Mouse (Mus musculus) stomach, embryonic 15.5 days (tissue): ENCODE data around the gene Sdsl. TPM values are rescaled to one million over a fixed set of nuclear protein-coding genes. Genes with fewer than 3 reads are reported as not detected.

ENCODE experiments used
- ATAC-seq: fragments of 200-750 bp; cut with Nextera tagmentation; 2 replicates; pipeline ENCODE4 v1.8.0; 2017; ENCODE audit warnings: low read depth, moderate number of reproducible peaks, moderate TSS enrichment; ENCODE audit not compliant: insufficient read depth, low FRiP score
- H3K27ac ChIP-seq: fragments of 300-500 bp; sonication (generic); 2 replicates; pipeline ENCODE4 v1.5.1; 2015; ENCODE audit warnings: mild to moderate bottlenecking, inconsistent platforms
- H3K27me3 ChIP-seq: fragments of 300-500 bp; sonication (generic); replicated peaks from 2 replicates; pipeline ENCODE4 v1.6.1; 2015; ENCODE audit warnings: inconsistent platforms
- H3K36me3 ChIP-seq: fragments of 300-500 bp; sonication (generic); 2 replicates; pipeline ENCODE4 v1.6.1; 2015; ENCODE audit warnings: inconsistent platforms
- H3K4me1 ChIP-seq: fragments of 300-500 bp; sonication (generic); 2 replicates; pipeline ENCODE4 v1.6.1; 2015; ENCODE audit warnings: inconsistent platforms
- H3K4me2 ChIP-seq: fragments of 300-500 bp; sonication (generic); 2 replicates; pipeline ENCODE4 v1.6.1; 2015; ENCODE audit warnings: mild to moderate bottlenecking, inconsistent platforms
- H3K4me3 ChIP-seq: fragments of 300-500 bp; sonication (generic); replicated peaks from 2 replicates; pipeline ENCODE4 v1.5.1; 2015; ENCODE audit warnings: inconsistent platforms
- H3K9ac ChIP-seq: fragments of 300-500 bp; sonication (generic); 2 replicates; pipeline ENCODE4 v1.6.1; 2015; ENCODE audit warnings: inconsistent platforms
- H3K9me3 ChIP-seq: fragments of 300-500 bp; sonication (generic); 2 replicates; pipeline ENCODE4 v1.6.1; 2016; ENCODE audit warnings: inconsistent platforms
- WGBS: fragments of 180-500 bp; shearing (Covaris S2); methylation state at CpG from one replicate; pipeline ENCODE4 v1.1.7; 2015; 5-methylcytosine and 5-hydroxymethylcytosine counted together
- polyA plus RNA-seq: library from polyadenylated mRNA; unstranded; fragments of >200 nt; fragmentation: Nextera tagmentation; extraction: Ambion mirVana; gene quantifications from 2 replicates; pipeline ENCODE4 v1.2.1, GENCODE M21; 2015

The Sdsl gene
- polyA plus RNA-seq, 1 experiment from 2014 or later = 15.9 TPM

GRCm38 (mm10) chr5:120468336-120468735 lies 4.3 kb downstream of the Sdsl start:
- Histone ChIP-seq H3K27ac (no peak overlapping the region; the same call in 1 of the 2 replicates), H3K4me1 (no peaks in the 10 kb centered on the region), H3K36me3 (no peaks in the 10 kb centered on the region), H3K4me2 (no peak overlapping the region), H3K27me3 (no peaks in the 10 kb centered on the region), H3K4me3 (no peak overlapping the region), H3K9ac (no peak overlapping the region), H3K9me3 (no peaks in the 10 kb centered on the region)
- WGBS = 52% methylated on average over 5 of the region's 5 CpGs
- ATAC-seq = peak; percentile 49; the same call in 1 of the 2 replicates

GRCm38 (mm10) chr5:120467026-120467425 lies 5.6 kb downstream of the Sdsl start:
- Histone ChIP-seq H3K4me2 (peak overlapping the region; percentile 36), H3K4me1 (no peaks in the 10 kb centered on the region), H3K27me3 (no peaks in the 10 kb centered on the region), H3K4me3 (peak overlapping the region; percentile 23; the same call in 1 of the 2 replicates), H3K27ac (peak overlapping the region; percentile 54; the same call in 1 of the 2 replicates), H3K36me3 (no peaks in the 10 kb centered on the region), H3K9me3 (no peaks in the 10 kb centered on the region), H3K9ac (no peak overlapping the region)
- peak; percentile 61; the same call in 1 of the 2 replicates for ATAC-seq
- WGBS = 8% methylated on average over 4 of the region's 4 CpGs

DNA sequence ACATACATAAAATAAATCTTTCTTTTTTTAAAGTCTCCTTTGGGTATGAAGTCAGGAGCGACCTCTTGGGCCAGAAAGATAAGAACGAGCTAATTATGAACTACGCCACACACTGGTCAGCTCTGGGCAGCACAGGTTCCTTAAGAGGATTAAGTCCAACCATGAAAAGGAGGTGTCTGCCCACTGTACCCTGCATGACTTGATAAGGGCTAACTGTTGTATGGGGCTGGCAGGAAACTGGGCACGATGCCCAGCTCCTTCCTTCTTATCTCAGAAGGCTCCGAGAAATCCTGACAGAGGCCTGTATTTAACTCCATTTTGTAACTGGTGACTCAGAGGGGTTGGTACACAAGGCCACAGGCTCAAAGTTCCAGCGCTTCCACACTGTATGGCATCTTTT lies 6.8 kb downstream of the Sdsl start:
- Histone ChIP-seq H3K9ac (no peak overlapping the region), H3K9me3 (no peaks in the 10 kb centered on the region), H3K36me3 (no peaks in the 10 kb centered on the region), H3K4me2 (no peak overlapping the region), H3K27ac (no peak overlapping the region), H3K27me3 (no peaks in the 10 kb centered on the region), H3K4me1 (no peaks in the 10 kb centered on the region), H3K4me3 (no peak overlapping the region)
- 70% methylated on average over 6 of the region's 6 CpGs for WGBS
- peak; percentile 56; the same call in 1 of the 2 replicates for ATAC-seq

DNA sequence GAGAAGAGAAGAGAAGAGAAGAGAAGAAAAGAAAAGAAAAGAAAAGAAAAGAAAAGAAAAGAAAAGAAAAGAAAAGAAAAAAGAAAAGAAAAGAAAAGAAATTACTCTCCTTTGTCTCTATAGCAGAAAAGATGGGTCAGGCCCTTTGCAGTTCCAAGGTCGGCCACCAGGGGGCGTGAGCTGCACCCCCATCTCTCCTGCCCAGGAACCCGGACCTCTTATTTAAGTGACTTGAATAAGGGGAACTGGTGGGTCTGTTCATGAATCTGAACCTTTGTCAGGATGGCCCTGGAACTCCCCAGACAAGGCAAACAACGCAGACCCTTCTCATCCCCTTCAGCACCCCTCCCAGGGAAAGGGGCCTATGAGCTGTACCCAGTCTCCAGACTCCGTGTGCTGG lies 7.5 kb downstream of the Sdsl start:
- Histone ChIP-seq H3K36me3 (no peaks in the 10 kb centered on the region), H3K27ac (no peak overlapping the region), H3K4me2 (no peak overlapping the region), H3K4me1 (no peaks in the 10 kb centered on the region), H3K27me3 (no peaks in the 10 kb centered on the region), H3K4me3 (no peak overlapping the region), H3K9me3 (no peaks in the 10 kb centered on the region), H3K9ac (no peak overlapping the region)
- no peak for ATAC-seq
- 40% methylated on average over 5 of the region's 5 CpGs for WGBS

DNA sequence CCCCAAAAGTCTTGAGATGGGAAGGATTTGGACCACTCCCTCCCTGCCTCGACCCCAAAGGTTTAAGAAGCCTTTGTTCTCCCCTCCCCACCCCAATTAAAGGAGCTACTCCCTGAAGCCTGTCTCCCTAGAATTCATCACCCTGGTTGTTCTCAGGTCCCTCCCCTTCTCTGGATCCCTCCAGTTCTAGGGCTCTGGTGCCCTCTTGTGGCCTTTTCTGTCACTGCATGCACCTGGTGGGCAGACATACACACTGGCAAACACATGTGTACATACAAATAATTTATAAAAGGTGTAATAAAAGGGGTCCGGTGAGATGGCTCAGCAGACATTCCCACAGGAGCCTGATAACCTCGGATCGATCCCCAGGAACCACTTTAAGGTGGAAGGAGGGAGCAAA lies 8.3 kb downstream of the Sdsl start:
- Histone ChIP-seq H3K9ac (no peak overlapping the region), H3K4me1 (no peaks in the 10 kb centered on the region), H3K27me3 (no peaks in the 10 kb centered on the region), H3K27ac (no peak overlapping the region), H3K4me2 (no peak overlapping the region), H3K9me3 (no peaks in the 10 kb centered on the region), H3K4me3 (no peak overlapping the region), H3K36me3 (no peaks in the 10 kb centered on the region)
- WGBS = 79% methylated on average over 4 of the region's 4 CpGs
- no peak for ATAC-seq

DNA sequence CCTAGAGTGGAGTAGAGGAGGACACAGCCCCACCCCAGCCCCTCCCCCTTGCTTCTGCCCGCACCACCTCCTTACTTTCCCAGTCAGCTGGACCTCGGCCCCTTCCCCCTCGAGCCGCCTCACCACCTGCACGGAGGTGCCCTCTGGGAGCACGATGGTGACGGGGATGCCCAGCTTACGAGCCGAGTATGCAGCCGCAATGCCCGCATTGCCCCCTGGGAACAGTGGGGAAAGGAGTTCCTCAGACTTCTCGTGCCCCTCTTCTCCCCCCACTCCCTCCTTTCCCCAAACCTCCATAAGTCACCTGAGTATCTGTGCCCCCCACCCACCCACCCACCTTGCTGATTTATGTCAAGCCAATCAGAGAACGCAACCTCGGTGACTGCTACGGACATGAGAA lies 10.7 kb downstream of the Sdsl start:
- Histone ChIP-seq H3K27ac (no peak overlapping the region), H3K9me3 (no peaks in the 10 kb centered on the region), H3K9ac (no peak overlapping the region), H3K27me3 (no peaks in the 10 kb centered on the region), H3K4me2 (no peak overlapping the region), H3K4me3 (no peak overlapping the region), H3K36me3 (no peaks in the 10 kb centered on the region), H3K4me1 (no peaks in the 10 kb centered on the region)
- 68% methylated on average over 15 of the region's 15 CpGs for WGBS
- ATAC-seq = no peak

DNA sequence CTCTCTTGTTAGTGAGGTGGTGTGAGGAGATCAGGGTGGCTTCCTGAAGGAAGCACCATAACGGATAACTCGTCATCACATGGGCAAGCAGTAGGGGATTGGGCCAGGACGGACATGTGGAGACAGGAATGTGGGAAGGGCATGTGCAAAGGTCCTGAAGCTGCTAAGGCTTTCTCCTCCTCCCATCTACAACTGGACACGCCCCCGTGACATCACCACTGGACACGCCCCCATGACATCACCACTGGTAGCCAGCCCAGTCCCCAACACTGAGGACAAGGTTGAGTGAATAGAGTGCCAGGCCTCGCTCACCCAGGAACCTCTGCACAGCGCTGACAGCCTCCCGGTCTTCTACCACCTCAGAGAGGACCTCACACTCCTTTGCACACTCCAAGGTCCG lies 13.5 kb downstream of the Sdsl start:
- ATAC-seq = no peak
- Histone ChIP-seq H3K9ac (no peak overlapping the region), H3K36me3 (no peaks in the 10 kb centered on the region), H3K9me3 (no peaks in the 10 kb centered on the region), H3K4me3 (no peak overlapping the region), H3K27me3 (no peaks in the 10 kb centered on the region; the same call in 1 of the 2 replicates), H3K27ac (no peak overlapping the region), H3K4me2 (no peak overlapping the region), H3K4me1 (0 out of 2 replicates have a peak, but pooled peaks cover 4% of the 10 kb centered on the region)
- WGBS = 75% methylated on average over 10 of the region's 10 CpGs

DNA sequence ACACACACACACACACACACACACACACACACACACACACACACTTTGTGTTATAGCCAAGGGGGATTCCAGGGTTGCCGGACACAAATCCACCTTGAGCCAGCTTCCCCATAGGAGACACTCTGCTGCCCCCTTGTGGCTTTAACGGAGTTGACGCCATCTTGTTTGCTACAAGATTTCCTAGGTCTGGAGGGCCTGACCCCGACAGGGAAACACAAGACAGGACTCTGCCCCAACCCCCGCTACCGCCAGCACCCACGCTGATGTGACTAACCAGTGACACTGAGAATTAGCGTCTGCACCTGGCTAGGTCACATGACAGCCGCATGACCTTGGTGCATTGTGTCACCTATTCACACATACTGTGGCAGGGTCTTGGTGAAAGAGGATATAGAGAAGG lies 15.0 kb downstream of the Sdsl start:
- H3K27ac ChIP-seq = no peak overlapping the region
- 0 out of 2 replicates have a peak, but pooled peaks cover 4% of the 10 kb centered on the region for H3K4me1 ChIP-seq
- H3K9ac ChIP-seq = no peak overlapping the region
- no peaks in the 10 kb centered on the region for H3K36me3 ChIP-seq
- no peak overlapping the region for H3K4me2 ChIP-seq
- ATAC-seq = no peak
- H3K27me3 ChIP-seq = no peaks in the 10 kb centered on the region; the same call in 1 of the 2 replicates
- H3K9me3 ChIP-seq = no peaks in the 10 kb centered on the region
- WGBS = 6% methylated on average over 9 of the region's 9 CpGs
- no peak overlapping the region for H3K4me3 ChIP-seq

DNA sequence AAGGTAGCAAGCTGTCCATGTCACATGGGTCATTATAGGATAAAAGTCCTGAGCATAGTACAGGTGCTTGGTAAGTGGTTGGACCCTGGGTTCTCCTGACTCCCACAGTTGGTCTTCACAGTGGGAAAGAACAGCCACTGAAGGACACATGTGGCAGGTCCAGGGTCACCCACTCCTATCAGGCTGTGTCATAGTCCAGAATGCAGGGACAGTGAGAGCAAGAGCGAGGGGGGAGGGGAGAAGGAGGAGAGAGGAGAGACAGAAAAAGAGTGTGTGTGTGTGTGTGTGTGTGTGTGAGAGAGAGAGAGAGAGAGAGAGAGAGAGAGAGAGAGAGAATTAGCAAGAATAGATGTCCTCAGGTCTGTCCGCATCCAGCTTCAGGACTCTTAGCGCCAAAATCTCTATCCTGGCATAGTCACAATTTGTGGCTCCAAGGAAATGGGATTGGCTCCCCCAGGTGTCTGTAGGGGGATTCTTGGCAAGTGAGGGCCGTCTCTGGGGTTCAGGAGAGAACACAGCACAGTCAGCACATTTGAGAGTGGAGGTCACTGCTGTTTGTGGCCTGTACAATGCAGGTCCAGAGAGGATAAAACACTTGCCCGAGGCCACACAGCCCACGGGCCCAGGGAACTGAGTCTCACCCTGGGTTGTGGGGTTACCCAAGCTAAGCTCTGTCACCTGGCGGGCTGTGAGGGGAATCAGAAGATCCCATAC lies 15.6 kb downstream of the Sdsl start:
- Histone ChIP-seq H3K4me3 (no peak overlapping the region), H3K4me2 (no peak overlapping the region), H3K9me3 (no peaks in the 10 kb centered on the region), H3K27ac (no peak overlapping the region), H3K36me3 (no peaks in the 10 kb centered on the region), H3K27me3 (no peaks in the 10 kb centered on the region; the same call in 1 of the 2 replicates), H3K4me1 (0 out of 2 replicates have a peak, but pooled peaks cover 4% of the 10 kb centered on the region), H3K9ac (no peak overlapping the region)
- 52% methylated on average over 7 of the region's 7 CpGs for WGBS
- ATAC-seq = no peak

DNA sequence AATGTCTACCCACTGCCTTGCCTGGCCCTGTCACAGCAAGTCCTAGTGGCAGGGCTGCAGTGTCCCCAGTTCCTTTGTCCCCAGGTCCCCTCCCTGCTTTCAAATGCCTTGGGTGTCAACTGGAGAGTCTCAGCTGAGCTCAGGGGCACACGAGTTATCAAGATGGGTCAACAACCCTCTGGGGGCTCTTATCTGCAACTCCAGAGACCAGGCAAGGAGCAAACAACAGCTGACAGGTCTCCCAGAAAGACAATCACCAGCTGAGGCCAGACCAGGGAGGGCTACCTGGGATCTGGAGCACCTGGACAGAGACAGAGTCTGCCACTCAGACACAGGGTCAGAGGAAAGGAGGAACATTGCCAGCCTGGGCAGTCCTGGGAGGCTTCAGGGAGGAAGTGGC lies 16.4 kb downstream of the Sdsl start:
- Histone ChIP-seq H3K4me3 (no peak overlapping the region), H3K27me3 (no peaks in the 10 kb centered on the region; the same call in 1 of the 2 replicates), H3K9ac (no peak overlapping the region), H3K9me3 (no peaks in the 10 kb centered on the region), H3K4me1 (0 out of 2 replicates have a peak, but pooled peaks cover 4% of the 10 kb centered on the region), H3K36me3 (no peaks in the 10 kb centered on the region), H3K27ac (no peak overlapping the region), H3K4me2 (no peak overlapping the region)
- no peak; the same call in 1 of the 2 replicates for ATAC-seq
- WGBS = 11% methylated on average over 1 of the region's 1 CpGs

DNA sequence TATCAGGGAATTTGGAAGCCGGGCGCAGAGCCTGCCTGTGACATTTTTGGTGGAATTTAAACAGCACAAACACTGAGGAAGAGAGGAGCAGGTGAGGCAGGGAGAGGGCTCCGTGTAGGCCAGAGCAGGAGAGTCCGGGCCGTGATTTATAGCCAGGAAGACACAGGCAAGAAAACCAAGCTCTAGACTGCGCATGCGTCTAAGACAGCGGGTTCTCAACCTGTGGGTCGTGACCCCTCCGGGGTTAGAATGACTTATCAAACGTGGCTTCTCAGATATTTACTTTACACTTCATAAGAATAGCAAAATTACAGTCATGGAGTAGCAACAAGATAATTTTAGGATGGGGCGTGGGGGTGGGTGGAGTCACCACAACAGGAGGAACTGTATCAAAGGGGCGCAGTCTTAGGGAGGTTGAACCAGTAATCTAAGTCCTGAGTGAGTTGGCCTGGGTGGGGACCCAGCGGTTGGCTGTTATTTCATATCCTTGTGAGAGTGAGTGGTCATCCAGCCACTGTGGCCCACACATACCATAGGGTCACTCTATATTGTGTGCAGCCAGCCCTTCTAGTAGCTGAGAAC lies 17.8 kb downstream of the Sdsl start:
- H3K9ac ChIP-seq = no peak overlapping the region
- no peaks in the 10 kb centered on the region; the same call in 1 of the 2 replicates for H3K27me3 ChIP-seq
- no peak overlapping the region for H3K27ac ChIP-seq
- 0 out of 2 replicates have a peak, but pooled peaks cover 4% of the 10 kb centered on the region for H3K4me1 ChIP-seq
- H3K4me2 ChIP-seq = 0 out of 2 replicates have a peak overlapping the region, but pooled peaks have one; percentile 0
- no peak overlapping the region for H3K4me3 ChIP-seq
- no peaks in the 10 kb centered on the region for H3K36me3 ChIP-seq
- H3K9me3 ChIP-seq = no peaks in the 10 kb centered on the region
- ATAC-seq = no peak
- WGBS = 33% methylated on average over 14 of the region's 14 CpGs

GRCm38 (mm10) chr5:120447305-120447704 lies 25.3 kb downstream of the Sdsl start:
- Histone ChIP-seq H3K4me1 (no peaks in the 10 kb centered on the region), H3K9ac (no peak overlapping the region), H3K4me3 (no peak overlapping the region), H3K36me3 (no peaks in the 10 kb centered on the region), H3K9me3 (no peaks in the 10 kb centered on the region), H3K4me2 (no peak overlapping the region), H3K27ac (no peak overlapping the region), H3K27me3 (0 out of 2 replicates have a peak, but pooled peaks cover 15% of the 10 kb centered on the region)
- no peak for ATAC-seq
- 21% methylated on average over 13 of the region's 13 CpGs for WGBS
